Mouse (Mus musculus): ENCODE measurements around the gene Fam69a.
"Not testable (repeated sequence)": the region's sequence is repeated elsewhere in the genome, so short reads cannot be mapped to it uniquely, and the experiment has no call there.

Fam69a gene

GRCm38 (mm10) chr5:107947548-107947947 lies 39.3 kb downstream of the Fam69a start:
- DNase-seq (ENCODE audit: low read depth, low spot score) = no peak

GRCm38 (mm10) chr5:107946475-107946874 lies 40.4 kb downstream of the Fam69a start:
- DNase-seq (ENCODE audit: low read depth, low spot score) = no peak

- no peak for DNase-seq (ENCODE audit: low read depth, low spot score)
Observed at GRCm38 (mm10) chr5:107943526-107943925, 43.4 kb downstream of the Fam69a start.

GRCm38 (mm10) chr5:107942941-107943340 lies 43.9 kb downstream of the Fam69a start:
- DNase-seq (ENCODE audit: low read depth, low spot score) = no peak

GRCm38 (mm10) chr5:107941222-107941621 lies 45.7 kb downstream of the Fam69a start:
- DNase-seq (ENCODE audit: low read depth, low spot score) = no peak

- DNase-seq (ENCODE audit: low read depth, low spot score) = no peak
Observed at GRCm38 (mm10) chr5:107939701-107940100, 47.2 kb downstream of the Fam69a start.

- DNase-seq (ENCODE audit: low read depth, low spot score) = no peak
Observed at GRCm38 (mm10) chr5:107938886-107939285, 48.0 kb downstream of the Fam69a start.

GRCm38 (mm10) chr5:107938483-107938882 lies 48.4 kb downstream of the Fam69a start:
- not testable (repeated sequence) for DNase-seq (ENCODE audit: low read depth, low spot score)

GRCm38 (mm10) chr5:107936625-107937389 lies 50.1 kb downstream of the Fam69a start:
- DNase-seq (ENCODE audit: low read depth, low spot score) = no peak

GRCm38 (mm10) chr5:107934770-107935543 lies 51.9 kb downstream of the Fam69a start:
- DNase-seq (ENCODE audit: low read depth, low spot score) = no peak

GRCm38 (mm10) chr5:107933202-107933974 lies 53.5 kb downstream of the Fam69a start:
- peak; percentile 43 for DNase-seq (ENCODE audit: low read depth, low spot score)

GRCm38 (mm10) chr5:107932556-107932955 lies 54.3 kb downstream of the Fam69a start:
- DNase-seq (ENCODE audit: low read depth, low spot score) = no peak

- DNase-seq (ENCODE audit: low read depth, low spot score) = no peak
Observed at GRCm38 (mm10) chr5:107926550-107927249, 60.2 kb downstream of the Fam69a start.

GRCm38 (mm10) chr5:107924564-107924963 lies 62.3 kb downstream of the Fam69a start:
- no peak for DNase-seq (ENCODE audit: low read depth, low spot score)

GRCm38 (mm10) chr5:107922836-107923235 lies 64.0 kb downstream of the Fam69a start:
- DNase-seq (ENCODE audit: low read depth, low spot score) = no peak

- DNase-seq (ENCODE audit: low read depth, low spot score) = peak; percentile 75
Observed at GRCm38 (mm10) chr5:107921400-107922252, 65.3 kb downstream of the Fam69a start.

- no peak for DNase-seq (ENCODE audit: low read depth, low spot score)
Observed at GRCm38 (mm10) chr5:107915280-107915679, 71.6 kb downstream of the Fam69a start.

- DNase-seq (ENCODE audit: low read depth, low spot score) = no peak
Observed at GRCm38 (mm10) chr5:107911012-107911411, 75.9 kb downstream of the Fam69a start.

- DNase-seq (ENCODE audit: low read depth, low spot score) = no peak
Observed at GRCm38 (mm10) chr5:107910084-107910616, 76.7 kb downstream of the Fam69a start.

- DNase-seq (ENCODE audit: low read depth, low spot score) = no peak
Observed at GRCm38 (mm10) chr5:107909668-107910067, 77.2 kb downstream of the Fam69a start.

All from mesoderm, embryonic 11.5 days (tissue).